8 mouse cellular contexts compared by ENCODE assay signal in genomic region chr8:69749544-69750454, GRCm38 (mm10). TPM values are rescaled to one million over a fixed set of nuclear protein-coding genes. Genes with fewer than 3 reads are reported as not detected.
A peak's percentile ranks its signal among the peaks of the same experiment; 100 is the strongest.
DNase-seq lines count a peak whose midpoint lies in the region; ATAC-seq and TF ChIP-seq lines count a peak whose summit lies in the region.

TSS of gene Zfp963 (minus strand) at chr8:69749970.

- 0 out of 2 replicates have a peak, but pooled peaks cover 2% of the 10 kb centered on the region for H3K36me3 ChIP-seq in kidney, embryonic 14.5 days (ENCODE audit: control insufficient read depth, insufficient read depth, low read length)
- H3K36me3 ChIP-seq in limb, embryonic 15.5 days, result peaks cover 8% of the 10 kb centered on the region; the same call in 1 of the 2 replicates

- DNase-seq in A20 (ENCODE audit: low read depth, low spot score), result peak; percentile 98
- peak; percentile 95 to 97 for DNase-seq in heart, adult 9 months (ENCODE audit: low spot score in 2 of 2)
- DNase-seq in monocyte, adult 2 months (ENCODE audit: low read depth in 1 of 2, low spot score in 2 of 2), result peak; percentile 82 to 97
- DNase-seq in spleen, postnatal 36 days (ENCODE audit: low spot score in 2 of 2), result peak; percentile 94

- no peaks in the 10 kb centered on the region for H3K27me3 ChIP-seq in kidney, embryonic 14.5 days (ENCODE audit: control insufficient read depth, insufficient read depth, low read length)
- no peaks in the 10 kb centered on the region for H3K27me3 ChIP-seq in limb, embryonic 15.5 days

- H3K4me1 ChIP-seq in bone marrow macrophage, adult 2 months (ENCODE audit: control insufficient read depth, insufficient read depth, low read length), result peaks cover 11% of the 10 kb centered on the region
- H3K4me1 ChIP-seq in embryonic fibroblast, embryonic 13.5 days (ENCODE audit: control insufficient read depth, insufficient read depth, low read length), result 0 out of 2 replicates have a peak, but pooled peaks cover 6% of the 10 kb centered on the region
- no peaks in the 10 kb centered on the region for H3K4me1 ChIP-seq in kidney, embryonic 14.5 days (ENCODE audit: control insufficient read depth, insufficient read depth, low read length)
- peaks cover 6% of the 10 kb centered on the region for H3K4me1 ChIP-seq in limb, embryonic 15.5 days

- TF ChIP-seq POLR2A in bone marrow macrophage, adult 2 months (IDR thresholded peaks at IDR 0.05; ENCODE audit: borderline replicate concordance, low read depth, low read length), result 0 out of 2 replicates have a peak, but pooled peaks have one; percentile 60
- TF ChIP-seq POLR2A in embryonic fibroblast, embryonic 13.5 days (IDR thresholded peaks at IDR 0.05; ENCODE audit: low read depth, low read length), result peak; percentile 97

- TF ChIP-seq CTCF in bone marrow macrophage, adult 2 months (IDR thresholded peaks at IDR 0.05; ENCODE audit: low read depth, low read length), result no peak
- TF ChIP-seq CTCF in embryonic fibroblast, embryonic 13.5 days (IDR thresholded peaks at IDR 0.05; ENCODE audit: borderline replicate concordance, insufficient read depth, low read length), result no peak

- H3K27ac ChIP-seq in bone marrow macrophage, adult 2 months (ENCODE audit: insufficient read depth, low read depth, low read length), result peak within 1 kb of the TSS; percentile 85
- peak within 1 kb of the TSS; percentile 91 for H3K27ac ChIP-seq in embryonic fibroblast, embryonic 13.5 days (ENCODE audit: insufficient read depth, low read length)
- H3K27ac ChIP-seq in kidney, embryonic 14.5 days (ENCODE audit: low read depth, low read length), result peak within 1 kb of the TSS; percentile 96
- peak within 1 kb of the TSS; percentile 100 for H3K27ac ChIP-seq in limb, embryonic 15.5 days

- H3K9ac ChIP-seq in kidney, embryonic 14.5 days (ENCODE audit: low read depth, low read length), result peak within 1 kb of the TSS; percentile 78
- H3K9ac ChIP-seq in limb, embryonic 15.5 days, result peak within 1 kb of the TSS; percentile 95

- H3K9me3 ChIP-seq in kidney, embryonic 14.5 days (ENCODE audit: control insufficient read depth, low read length), result no peaks in the 10 kb centered on the region
- no peaks in the 10 kb centered on the region for H3K9me3 ChIP-seq in limb, embryonic 15.5 days

- WGBS in kidney, embryonic 14.5 days, result 2% methylated on average over 48 of the region's 48 CpGs
- WGBS in limb, embryonic 15.5 days, result 3% methylated on average over 48 of the region's 48 CpGs

- H3K4me3 ChIP-seq in bone marrow macrophage, adult 2 months (ENCODE audit: insufficient read depth, low read length), result peak within 1 kb of the TSS; percentile 71
- H3K4me3 ChIP-seq in embryonic fibroblast, embryonic 13.5 days (ENCODE audit: insufficient read depth, low read length), result peak within 1 kb of the TSS; percentile 75
- peak within 1 kb of the TSS; percentile 62 for H3K4me3 ChIP-seq in kidney, embryonic 14.5 days (ENCODE audit: low read length)
- H3K4me3 ChIP-seq in limb, embryonic 15.5 days, result peak within 1 kb of the TSS; percentile 81

- ATAC-seq in kidney, embryonic 14.5 days (ENCODE audit: low FRiP score, low TSS enrichment), result peak; percentile 99
- peak; percentile 99 for ATAC-seq in limb, embryonic 15.5 days (ENCODE audit: insufficient number of reproducible peaks, low FRiP score, low TSS enrichment, low read depth)

- H3K4me2 ChIP-seq in kidney, embryonic 14.5 days (replicated peaks; ENCODE audit: low read depth, low read length), result peak within 1 kb of the TSS; percentile 36
- peak within 1 kb of the TSS; percentile 42 for H3K4me2 ChIP-seq in limb, embryonic 15.5 days

RNA-seq across cellular contexts. Expression of gene Zfp963, which starts in this region (rescaled TPM):
- 4.2 and 4.5 TPM in 2 replicates for polyA plus RNA-seq in bone marrow macrophage, adult 2 months (2012; ENCODE audit: insufficient read depth, insufficient read length, missing spikeins)
- polyA plus RNA-seq in embryonic fibroblast, embryonic 13.5 days (2011; ENCODE audit: insufficient read length, low read depth, missing spikeins), result 2.8 and 3.0 TPM in 2 replicates
- polyA plus RNA-seq in kidney, embryonic 14.5 days (2014; fragmentation: Nextera tagmentation; extraction: Ambion mirVana), result 5.6 and 6.8 TPM in 2 replicates
- polyA plus RNA-seq in limb, embryonic 15.5 days (2015; fragmentation: Nextera tagmentation; extraction: Ambion mirVana), result 7.0 and 7.2 TPM in 2 replicates

Comparison
In these comparisons a context has a peak if more than half of its experiments do, and no peak if none do; other contexts are left out.
1. Peak in every context shown above with its lines: DNase-seq, ATAC-seq, H3K4me3 ChIP-seq and H3K27ac ChIP-seq.